Mouse (Mus musculus): Measurements from ENCODE around the gene Gm3298.
"Not testable (repeated sequence)": the region's sequence is repeated elsewhere in the genome, so short reads cannot be mapped to it uniquely, and the experiment has no call there.

The Gm3298 gene

GRCm38 (mm10) chr14:5015591-5015990, at the start of gene Gm3298:
Gm3298 (plus strand) TSS chr14:5015891.
- DNase-seq (ENCODE audit: low spot score), result not testable (repeated sequence)

- not testable (repeated sequence) for DNase-seq (ENCODE audit: low spot score)
These were observed 32.1 kb upstream of the Gm3298 start, which contains the start of gene Gm8297 for GRCm38 (mm10) chr14:4983635-4984034. Gm8297 (plus strand) TSS chr14:4983935.

GRCm38 (mm10) chr14:5050329-5050728, 34.6 kb downstream of the Gm3298 start, which contains the start of gene 4930555G01Rik:
4930555G01Rik (plus strand) TSS chr14:5050629.
- not testable (repeated sequence) for DNase-seq (ENCODE audit: low spot score)
